Mouse (Mus musculus) heart, embryonic 10.5 days (tissue): ENCODE results near the gene Tac1. TPM values are rescaled to one million over a fixed set of nuclear protein-coding genes. Genes with fewer than 3 reads are reported as not detected.

Experiments
- polyA plus RNA-seq: library from polyadenylated mRNA; unstranded; fragments of >200 nt; fragmentation: Nextera tagmentation; extraction: Ambion mirVana; gene quantifications from 2 replicates; pipeline ENCODE4 v1.2.1, GENCODE M21; 2016

The Tac1 gene
- polyA plus RNA-seq, 1 experiment from 2014 or later: not detected

Other genes with a start within 250 kb of the Tac1 start
- 65.5 and 84.5 TPM in 2 replicates for gene Asns, start 138.4 kb downstream of the Tac1 start, polyA plus RNA-seq